Mouse (Mus musculus) small intestine, adult 2 months (tissue): ENCODE results near the gene Smug1.

Experiments used
- CTCF ChIP-seq: fragments of 200-500 bp; IDR thresholded peaks from 2 replicates; pipeline ENCODE4 v1.5.1; 2012; ENCODE audit warnings: low read depth, mild to moderate bottlenecking, control low read depth, inconsistent platforms, low read length, moderate library complexity, mixed read lengths; ENCODE audit not compliant: insufficient replicate concordance, insufficient read length; ENCODE audit errors: extremely low read depth
- POLR2A ChIP-seq: fragments of 200-500 bp; IDR thresholded peaks from 2 replicates; pipeline ENCODE4 v1.6.1; 2012; ENCODE audit warnings: low read depth, mild to moderate bottlenecking, control low read depth, inconsistent platforms, low read length, moderate library complexity

GRCm38 (mm10) chr15:103172537-103172936, 5.6 kb upstream of the Smug1 start:
- TF ChIP-seq CTCF (peak; percentile 77), POLR2A (no peak)
